Mouse (Mus musculus) liver (tissue): ENCODE results near the gene Hspg2.
"Not testable (repeated sequence)": the region's sequence is repeated elsewhere in the genome, so short reads cannot be mapped to it uniquely, and the experiment has no call there.

Source experiments
- DNase-seq: peaks from one replicate; pipeline ENCODE4 v3.0.0-alpha.2; 2020; ENCODE audit warnings: mixed read lengths

Gene Hspg2

DNA sequence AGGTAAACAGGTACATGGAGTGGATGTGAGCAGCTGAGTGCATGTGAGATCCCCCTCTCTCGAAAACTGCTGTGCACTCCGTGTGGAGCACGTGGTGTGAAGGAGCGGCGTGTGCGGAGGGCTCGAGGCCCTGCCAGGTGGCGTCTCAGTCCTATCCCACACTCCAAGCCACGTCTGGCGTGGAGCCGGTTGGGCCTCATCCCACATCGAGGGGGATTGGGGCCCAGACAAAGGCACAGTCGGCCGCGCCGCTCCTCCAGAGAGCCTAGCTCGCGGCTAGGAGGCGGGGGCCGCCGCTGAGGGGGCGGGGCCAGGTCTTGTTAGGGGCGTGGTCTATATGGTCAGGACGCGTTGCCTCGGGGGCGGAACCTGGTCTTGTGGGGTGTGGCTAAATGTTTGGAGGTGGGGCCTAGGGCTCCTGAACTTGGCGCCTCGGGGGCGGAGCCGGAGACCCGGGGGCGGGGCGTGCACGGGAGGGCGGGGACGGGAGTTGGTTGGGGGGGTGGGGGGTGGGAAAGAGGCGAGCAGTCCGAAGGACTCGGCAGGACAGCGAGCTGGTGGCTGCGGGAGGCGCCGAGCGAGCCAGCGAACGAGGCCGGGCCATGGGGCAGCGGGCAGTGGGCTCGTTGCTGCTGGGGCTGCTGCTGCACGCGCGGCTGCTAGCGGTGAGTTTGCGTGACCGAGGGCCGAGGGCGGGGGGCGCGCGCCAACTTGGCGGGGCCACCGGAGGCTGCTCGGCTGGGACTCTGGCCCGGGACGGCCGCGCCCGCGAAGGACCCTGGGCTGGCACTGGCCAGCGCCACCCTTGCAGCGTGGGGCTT is at the start of gene Hspg2:
TSS of gene Hspg2 (plus strand) at position 510 of the 821 bp plus-strand sequence.
- DNase-seq, result peak; percentile 98

DNA sequence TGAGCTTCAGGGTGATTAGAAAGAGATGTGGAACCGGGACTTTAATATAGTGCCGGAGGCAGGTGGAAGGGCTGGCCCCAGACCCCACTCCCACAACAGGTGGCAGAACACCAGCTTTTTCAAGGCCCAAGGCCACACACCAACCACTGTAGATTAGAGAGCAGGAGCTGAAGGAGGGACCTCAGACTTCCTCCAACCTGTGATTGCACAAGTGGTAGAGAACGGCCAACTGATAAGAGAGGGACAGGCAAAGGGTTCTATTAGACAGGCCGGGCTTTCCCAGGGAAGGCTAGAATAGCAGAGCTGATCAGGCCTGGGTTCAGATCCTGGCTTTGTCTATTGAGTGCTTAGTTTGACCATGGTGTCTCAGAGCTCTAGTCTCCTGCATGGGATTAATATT is 38.1 kb upstream of the Hspg2 start, which contains the start of gene Cela3b:
TSS of gene Cela3b (minus strand) at position 39 of the 400 bp plus-strand sequence.
- no peak for DNase-seq

DNA sequence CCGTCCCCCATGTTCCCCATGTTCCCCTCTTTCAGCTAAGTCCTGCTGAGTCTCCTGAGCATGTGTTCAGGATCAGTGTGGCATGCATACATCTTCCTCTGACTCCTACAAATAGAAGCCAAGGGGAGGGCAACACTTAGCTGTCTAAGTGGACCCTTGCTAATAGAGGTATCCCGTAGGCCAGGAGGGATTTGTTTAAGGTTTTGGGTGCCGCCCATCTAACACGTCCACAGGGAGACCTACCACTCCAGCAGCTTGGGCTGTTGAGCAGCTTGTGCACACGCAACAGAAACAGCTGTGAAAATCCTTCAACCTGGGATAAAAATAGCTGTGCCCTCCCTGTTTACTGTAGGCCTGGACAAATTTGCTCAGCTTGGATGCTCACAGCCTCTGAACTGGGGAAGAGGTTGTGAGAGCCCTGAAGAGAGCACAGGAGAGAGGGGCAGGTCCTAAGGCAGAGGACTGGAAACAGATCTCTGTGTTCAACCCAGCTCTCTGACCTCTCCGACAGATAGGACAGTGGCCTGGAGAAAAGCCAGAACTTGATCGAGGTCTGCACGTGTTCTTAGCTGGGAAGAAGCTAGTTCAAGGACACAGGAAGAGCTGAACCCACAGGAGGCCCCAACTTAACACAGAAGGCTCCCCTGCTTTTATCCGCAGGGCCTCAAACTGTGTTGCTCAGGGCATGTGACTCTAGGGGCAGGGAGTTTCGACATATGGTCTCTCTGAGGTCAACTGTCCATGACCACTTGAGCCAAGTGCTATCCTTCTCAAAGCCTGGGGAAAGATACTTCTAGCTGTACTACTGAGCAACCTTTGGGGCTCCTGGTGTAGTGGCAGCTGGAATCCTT is 35.6 kb upstream of the Hspg2 start:
- not testable (repeated sequence) for DNase-seq

DNA sequence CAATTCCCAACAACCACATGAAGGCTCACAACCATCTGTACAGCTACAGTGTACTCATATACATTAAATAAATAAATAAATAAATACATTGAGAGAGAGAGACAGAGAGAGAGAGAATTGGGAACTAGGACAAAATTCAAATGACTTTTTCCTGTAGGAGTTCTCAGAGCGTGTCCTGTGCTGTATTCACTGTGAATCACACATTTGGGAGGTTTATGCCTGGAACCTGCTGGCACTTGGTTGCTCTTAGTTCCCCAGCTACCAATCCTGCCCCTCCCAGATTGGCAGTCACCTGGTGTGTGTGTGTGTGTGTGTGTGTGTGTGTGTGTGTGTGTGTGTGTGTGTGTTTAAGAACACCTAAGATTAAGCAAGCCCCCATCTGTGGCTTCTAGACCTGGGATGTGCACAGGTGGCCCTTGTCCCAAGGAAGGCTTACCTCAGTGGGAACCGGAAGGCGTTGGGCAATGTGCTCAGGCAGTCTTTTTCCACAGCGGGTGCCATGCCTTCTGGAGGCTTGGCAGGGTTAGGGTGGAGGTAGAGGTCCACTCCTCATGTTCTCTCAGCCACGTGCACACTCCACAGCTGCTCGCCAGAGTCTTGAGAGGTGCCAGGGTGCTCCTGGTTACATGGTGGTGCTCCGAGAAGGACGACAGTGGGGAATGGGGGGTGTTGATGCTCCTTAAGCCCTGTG is 31.4 kb upstream of the Hspg2 start:
- DNase-seq, result no peak

DNA sequence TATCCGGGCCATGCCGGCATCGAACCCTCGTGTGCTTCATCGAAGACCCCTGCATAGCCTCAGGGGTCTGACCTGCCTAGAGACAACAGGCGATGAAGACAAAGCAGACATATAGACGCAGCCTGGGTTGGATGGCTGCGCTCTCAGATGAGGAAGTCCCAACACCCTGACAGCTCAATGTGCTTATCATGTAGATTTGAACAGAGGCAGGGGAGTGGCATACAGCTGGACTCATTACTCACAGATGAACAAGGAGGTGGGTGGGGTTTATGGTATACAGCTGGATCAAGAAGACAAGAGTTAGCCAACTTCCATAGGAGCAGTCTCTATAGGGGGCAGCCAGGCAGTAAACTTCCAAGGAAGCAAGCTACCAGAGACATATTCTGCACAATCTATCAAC is 29.7 kb upstream of the Hspg2 start:
- peak; percentile 62 for DNase-seq

DNA sequence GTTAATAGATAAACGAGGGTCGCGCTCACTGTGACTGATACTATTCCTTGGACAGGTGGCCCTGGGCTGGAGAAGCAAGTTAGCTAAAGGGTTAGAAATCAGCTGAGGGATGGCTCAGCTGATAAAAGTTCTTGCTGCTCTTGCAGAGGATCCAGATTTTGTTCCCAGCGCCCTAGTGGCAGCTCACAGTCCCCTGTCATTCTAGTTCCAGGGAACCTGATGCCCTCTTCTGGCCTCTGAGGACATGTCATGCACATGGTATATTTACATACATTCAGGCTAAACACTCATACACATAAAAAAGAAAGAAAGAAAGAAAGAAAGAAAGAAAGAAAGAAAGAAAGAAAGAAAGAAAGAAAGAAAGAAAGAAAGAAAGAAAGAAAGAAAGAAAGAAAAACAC is 27.2 kb upstream of the Hspg2 start:
- DNase-seq, result no peak

DNA sequence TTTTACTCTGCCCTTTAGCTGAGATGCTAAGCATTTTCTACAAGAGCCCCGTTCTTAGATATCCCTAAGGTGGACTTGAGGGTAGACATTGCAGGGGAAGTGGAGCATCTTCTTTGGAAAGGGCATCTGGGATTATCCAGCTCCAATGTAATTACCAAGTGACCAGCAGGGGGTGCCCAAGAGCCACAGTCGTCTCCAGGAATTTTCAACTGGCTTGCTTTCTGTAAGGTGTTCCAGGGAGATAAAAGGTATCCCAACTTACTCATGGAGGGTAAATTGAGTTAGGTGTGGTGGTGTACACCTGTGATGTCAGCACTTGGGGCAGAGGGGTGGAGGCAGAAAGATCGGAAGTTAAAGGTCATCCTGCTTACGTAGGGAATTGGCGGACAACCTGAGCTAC is 24.9 kb upstream of the Hspg2 start:
- DNase-seq, result peak; percentile 73

DNA sequence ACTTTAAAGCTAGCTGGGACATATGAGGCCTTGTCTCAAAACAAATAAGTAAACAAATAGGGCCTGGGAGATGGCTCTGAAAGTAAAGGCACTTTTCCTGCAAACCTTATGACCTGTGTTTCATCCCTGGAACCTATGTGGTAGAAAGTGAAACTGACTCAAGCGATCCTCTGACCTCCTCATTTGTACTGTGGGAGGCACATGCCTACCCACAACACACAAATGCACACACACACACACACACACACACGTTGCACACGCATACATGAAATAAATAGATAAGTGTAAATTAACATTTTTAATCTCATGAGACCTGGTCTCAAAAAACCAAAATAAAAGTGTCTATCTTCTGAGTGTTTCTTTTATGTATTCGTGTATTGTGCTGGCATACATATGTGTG is 22.7 kb upstream of the Hspg2 start:
- DNase-seq, result no peak

DNA sequence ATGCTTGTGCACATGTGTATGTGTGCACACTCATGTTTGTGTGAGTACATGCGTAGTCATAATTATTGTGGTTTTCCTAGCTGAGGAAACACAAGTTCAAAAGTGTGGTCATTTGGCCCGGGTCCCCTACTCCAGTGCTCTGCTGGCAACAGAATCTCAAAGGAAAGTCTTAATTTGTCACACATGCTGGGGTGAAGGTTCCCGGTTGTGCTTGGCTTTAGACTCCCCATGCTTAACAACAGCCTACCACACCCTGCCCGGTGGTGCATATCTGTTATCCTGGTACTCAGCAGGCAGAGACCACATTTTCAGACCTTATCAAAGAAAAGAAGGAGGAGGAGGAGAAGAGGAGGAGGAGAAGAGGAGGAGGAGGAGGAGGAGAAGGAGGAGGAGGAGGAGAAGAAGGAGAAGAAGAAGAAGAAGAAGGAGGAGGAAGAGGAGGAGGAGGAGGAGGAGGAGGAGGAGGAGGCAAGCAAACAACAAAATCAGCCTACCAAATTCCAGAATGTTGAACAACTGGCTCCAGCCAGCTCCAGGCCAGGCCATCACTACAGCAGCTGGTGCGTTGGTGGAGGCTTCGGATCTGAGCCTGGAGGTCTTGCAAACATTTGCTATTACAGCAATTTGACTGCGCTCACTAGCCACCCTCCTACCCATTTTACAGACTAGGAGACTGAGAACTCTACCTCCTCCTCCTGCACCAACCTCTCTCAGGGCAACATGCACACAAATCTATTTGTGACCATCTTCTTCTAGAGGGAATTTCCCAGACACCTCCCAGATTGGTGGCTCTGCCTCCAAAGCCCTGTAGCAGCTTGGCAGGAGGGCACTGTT is 21.0 kb upstream of the Hspg2 start:
- DNase-seq, result peak; percentile 76

DNA sequence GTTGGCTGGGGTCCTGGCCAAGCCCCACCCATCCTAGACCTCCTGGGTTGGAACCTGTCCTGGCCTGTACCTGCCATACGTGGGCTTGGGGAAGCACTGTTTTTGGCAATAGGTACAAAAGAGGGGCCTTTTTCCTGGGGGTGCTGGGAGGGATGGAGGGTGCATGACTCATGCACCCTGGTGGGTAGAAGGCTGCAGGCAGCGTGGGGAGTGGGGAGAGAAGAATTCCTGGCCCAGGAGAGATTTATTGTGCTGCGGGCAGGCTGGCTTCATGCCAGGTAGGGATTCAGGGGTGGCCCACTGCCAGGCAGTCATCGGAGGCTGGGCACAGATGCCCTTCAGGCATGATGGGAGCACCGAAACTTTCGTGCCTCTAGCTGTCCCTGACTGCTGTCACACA is 20.4 kb upstream of the Hspg2 start:
- DNase-seq, result no peak

DNA sequence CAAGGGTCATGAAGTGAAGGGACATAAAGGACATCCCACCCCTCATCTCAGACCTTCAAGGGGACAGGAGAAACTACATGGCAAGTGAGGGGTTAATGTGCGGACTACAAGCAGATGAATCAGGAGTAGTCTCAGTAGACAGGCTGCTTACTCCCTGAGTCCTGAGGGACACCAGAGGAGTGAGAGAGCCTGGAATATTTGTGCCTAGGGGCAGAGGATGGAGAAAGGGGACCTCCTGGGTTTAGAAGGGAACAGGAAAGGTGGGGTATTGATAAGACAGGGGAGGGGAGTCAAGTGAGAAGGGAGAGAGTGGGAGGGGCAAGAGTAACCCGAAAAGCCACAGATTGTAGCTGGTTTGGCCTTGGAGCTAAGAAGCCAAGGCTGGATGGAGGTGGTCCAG is 19.9 kb upstream of the Hspg2 start:
- DNase-seq, result no peak

DNA sequence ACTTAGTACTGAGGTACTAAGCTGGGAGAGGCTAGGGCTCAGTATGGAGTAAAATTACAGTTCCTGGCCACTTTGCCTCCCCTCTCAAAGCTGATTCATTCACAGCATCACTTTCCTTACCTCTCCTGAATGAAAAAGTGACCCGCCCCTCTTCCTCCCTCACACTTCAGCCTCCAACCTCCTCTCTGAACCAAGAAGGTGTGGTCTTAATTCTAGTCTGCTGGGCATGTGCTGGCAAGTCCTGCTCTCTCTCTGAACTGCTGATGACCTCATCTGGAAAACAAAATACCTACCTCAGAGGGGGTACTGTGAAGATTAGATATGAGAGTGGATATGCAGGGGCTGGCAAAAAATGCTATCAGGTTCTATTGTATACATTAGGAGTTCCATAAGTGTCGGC is 19.4 kb upstream of the Hspg2 start:
- DNase-seq, result no peak

DNA sequence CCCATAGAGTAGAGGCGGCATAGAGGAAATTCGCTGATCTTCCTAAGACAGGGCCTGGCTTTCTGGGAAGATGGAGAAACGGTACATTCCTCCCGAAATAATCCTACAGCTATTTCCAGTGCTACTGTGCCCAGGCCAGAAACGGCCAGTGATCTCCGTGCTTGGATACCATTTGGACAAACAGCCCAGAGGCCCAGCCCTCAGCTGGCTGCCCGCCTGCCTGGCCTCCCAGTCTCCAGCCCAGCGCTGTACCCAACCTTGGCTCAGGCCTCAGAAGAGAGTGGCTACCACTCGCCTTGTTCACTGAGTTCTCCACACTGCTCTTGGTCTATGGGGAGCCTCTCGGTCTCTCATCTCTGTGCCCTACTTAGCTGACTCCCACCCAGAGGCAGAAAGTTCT is 18.9 kb upstream of the Hspg2 start:
- no peak for DNase-seq

DNA sequence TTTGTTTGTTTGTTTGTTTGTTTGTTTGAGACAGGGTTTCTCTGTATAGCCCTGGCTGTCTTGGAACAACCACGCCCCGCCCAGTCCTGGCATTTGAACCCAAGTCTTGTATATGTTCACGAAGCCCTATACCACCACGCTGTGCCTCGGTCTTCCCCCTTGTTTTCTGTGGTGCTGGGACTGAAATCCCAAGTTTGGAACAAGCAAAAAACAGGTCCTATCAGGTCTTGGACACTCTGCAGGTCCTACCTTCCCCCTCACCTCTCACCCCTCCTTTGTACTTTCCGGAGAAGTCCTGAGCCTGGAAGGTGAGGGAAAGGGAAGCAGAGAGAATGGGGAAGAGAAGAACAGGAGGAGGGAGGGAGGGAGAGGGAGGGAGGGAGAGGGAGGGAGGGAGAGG is 16.4 kb upstream of the Hspg2 start:
- no peak for DNase-seq

DNA sequence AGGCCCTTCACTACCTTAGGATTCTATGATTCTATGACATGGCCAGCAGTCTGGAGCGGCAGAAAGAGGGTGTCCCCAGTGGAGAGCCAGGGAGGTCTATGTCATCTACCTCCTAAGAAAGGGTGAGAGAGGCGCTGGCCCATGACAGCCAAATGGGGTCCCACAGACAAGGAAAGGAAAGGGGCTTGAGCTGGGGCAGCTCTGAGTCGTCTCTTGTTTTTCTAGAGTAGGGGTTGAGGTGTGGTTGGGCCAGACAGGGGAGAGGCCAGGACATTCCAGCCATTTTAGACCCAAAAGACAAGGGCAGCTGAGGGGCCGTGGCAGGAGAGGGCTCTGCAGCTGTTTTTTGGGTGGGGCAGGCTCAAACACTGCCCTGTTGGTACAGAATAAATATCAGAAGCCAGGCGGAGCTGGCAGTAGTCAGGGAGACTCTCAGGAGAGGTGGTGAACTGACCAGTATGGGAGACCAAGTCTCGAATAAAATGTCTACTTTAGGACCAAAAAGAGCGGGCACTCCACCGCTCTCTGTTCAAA is 15.3 kb upstream of the Hspg2 start, which contains the start of gene 1700013G24Rik:
TSS of gene 1700013G24Rik (plus strand) at position 51 of the 534 bp plus-strand sequence.
- no peak for DNase-seq

DNA sequence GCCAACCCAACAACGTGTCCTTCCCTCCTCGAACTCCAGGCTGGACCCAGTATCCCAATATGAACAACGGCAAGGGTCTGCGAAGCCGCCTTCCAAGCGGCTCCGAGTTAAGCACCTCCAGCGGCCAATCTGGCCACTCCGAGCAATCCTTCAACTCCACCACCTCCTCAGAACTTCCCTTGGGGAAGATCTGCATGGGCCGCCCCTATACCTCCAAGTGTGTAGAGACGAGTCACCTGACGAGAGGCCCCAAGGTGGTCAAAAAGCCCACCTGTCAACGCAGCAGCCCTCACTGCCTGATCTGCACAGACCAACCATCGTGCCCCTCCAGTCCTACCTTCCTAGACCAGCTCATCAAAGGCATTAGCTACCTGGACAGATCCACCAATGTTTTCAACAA is 14.0 kb upstream of the Hspg2 start:
- DNase-seq, result no peak

DNA sequence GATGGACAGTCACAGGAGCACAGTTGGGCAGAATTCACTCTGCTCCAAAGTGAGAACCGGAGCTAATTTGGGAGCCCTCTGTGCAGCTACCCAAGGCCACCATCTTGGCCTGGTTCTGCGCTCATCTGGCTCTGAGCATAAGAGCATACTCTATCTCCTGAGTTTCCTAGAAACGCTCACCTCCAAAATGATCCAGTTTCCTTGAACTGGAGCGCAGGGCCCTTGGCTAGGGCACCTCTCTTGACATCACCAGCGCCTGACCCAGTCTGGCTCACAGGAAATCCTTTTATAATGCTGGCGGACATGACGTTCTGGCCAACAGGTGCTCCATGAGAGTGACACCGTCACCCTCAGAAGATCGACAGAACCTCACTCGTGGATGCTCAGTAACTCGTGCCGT is 12.0 kb upstream of the Hspg2 start:
- DNase-seq, result no peak

DNA sequence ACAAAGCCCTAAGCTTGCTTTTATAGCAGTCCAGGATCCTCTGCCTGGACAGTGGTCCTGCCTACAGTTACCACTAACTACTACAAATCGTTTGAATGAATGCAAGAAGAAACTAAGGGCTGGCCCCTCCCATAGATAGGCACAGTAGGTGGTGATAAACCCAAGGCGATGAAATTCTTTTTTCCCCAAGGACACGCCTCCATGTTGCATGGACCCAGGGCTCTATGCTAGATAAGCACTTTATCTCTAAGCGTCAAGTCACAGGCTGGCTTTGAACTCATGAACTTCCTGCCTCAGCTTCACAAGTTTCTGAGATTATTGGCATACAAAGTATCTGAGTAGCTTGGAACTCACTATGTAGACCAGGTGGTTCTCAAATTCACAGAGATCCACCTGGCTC is 11.3 kb upstream of the Hspg2 start:
- peak; percentile 51 for DNase-seq

DNA sequence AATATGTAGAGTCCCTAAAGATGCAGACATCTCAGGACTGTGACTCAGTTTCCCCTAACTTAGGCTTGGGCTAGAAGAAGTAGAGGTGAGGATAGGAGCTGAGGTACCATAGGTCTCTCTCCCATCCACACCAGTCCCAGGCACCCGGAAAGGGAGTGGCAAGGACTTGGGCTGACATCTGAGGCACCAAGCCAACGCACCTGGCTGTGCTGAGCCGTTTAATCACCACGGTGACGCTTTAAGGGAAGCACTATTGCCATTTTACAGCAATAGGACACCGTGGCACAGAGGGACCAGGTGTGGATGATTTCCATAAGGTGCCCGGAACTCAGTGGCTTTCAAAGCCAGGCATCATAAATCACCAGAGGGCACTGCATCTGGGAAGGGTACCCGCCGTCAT is 10.3 kb upstream of the Hspg2 start:
- DNase-seq, result no peak

DNA sequence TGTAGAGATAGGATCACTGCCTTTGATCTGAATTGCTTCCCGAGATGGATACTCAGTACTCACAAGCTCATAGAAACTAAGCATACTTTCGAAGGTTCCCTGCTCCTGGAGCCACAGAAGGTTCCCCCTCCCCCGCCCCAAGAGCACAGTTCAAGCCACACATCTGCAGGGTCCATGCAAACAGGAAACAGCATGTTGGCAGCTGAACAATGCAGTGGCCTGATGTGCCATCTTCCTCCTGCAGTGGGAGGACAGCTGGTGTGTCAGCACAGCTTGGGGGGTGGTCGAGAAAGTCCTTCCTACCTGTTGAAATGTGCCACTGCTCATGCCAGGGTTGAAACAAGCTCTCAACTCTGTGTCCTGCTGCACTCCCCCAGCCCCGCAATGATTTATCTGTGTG is 9.7 kb upstream of the Hspg2 start:
- no peak for DNase-seq

DNA sequence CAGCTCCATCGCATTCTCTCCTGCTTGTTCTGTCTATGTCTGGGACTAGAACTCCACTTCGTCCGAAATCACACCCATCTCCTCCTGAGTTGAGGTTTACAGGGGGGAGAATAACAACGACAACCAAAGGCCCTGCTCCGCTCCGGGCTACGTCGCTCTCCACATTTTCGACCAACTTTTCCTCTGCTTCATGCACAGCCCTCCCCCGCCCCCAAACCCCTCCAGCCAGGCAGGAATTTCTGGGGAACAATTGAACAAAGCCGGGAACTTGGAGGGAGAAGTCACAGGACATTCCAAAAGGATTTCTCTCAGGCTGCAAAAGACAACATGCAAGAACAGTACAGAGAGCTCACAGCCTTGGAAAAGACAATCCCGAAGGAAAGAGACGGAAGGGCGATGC is 7.9 kb upstream of the Hspg2 start:
- DNase-seq, result no peak

DNA sequence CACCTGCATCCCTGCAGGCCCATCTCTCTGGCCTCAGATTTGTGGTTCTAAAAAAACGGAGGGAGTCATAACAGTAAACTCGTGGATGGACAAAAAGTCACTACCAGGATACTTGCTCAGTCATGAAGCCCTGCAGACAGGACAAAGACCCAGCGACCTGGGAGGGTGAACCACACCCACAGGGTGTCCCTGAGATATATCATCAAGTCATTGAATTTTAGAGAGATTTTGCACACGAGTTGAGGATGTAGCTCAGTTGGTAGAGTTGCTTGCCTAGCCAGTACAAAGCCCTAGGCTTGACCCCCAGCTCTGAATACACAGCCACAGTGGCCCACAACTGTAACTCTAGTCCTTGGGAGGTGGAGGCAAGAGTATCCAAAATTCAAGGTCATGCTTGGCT is 7.4 kb upstream of the Hspg2 start:
- DNase-seq, result no peak
